Mouse (Mus musculus) small intestine, adult 2 months (tissue): ENCODE data around the gene Asxl1.

Source experiments
- CTCF ChIP-seq: fragments of 200-500 bp; IDR thresholded peaks from 2 replicates; pipeline ENCODE4 v1.5.1; 2012; ENCODE audit warnings: low read depth, mild to moderate bottlenecking, control low read depth, inconsistent platforms, low read length, moderate library complexity, mixed read lengths; ENCODE audit not compliant: insufficient replicate concordance, insufficient read length; ENCODE audit errors: extremely low read depth
- POLR2A ChIP-seq: fragments of 200-500 bp; IDR thresholded peaks from 2 replicates; pipeline ENCODE4 v1.6.1; 2012; ENCODE audit warnings: low read depth, mild to moderate bottlenecking, control low read depth, inconsistent platforms, low read length, moderate library complexity

GRCm38 (mm10) chr2:153350552-153351181, 5.0 kb downstream of the Asxl1 start:
- TF ChIP-seq CTCF (no peak), POLR2A (no peak)
